Mouse (Mus musculus): ENCODE results near the gene Ppih. TPM values are rescaled to one million over a fixed set of nuclear protein-coding genes. Genes with fewer than 3 reads are reported as not detected.

The Ppih gene
- 86.8 and 91.9 TPM in 2 replicates for polyA plus RNA-seq (2015; fragmentation: Nextera tagmentation; extraction: Ambion mirVana)

DNA sequence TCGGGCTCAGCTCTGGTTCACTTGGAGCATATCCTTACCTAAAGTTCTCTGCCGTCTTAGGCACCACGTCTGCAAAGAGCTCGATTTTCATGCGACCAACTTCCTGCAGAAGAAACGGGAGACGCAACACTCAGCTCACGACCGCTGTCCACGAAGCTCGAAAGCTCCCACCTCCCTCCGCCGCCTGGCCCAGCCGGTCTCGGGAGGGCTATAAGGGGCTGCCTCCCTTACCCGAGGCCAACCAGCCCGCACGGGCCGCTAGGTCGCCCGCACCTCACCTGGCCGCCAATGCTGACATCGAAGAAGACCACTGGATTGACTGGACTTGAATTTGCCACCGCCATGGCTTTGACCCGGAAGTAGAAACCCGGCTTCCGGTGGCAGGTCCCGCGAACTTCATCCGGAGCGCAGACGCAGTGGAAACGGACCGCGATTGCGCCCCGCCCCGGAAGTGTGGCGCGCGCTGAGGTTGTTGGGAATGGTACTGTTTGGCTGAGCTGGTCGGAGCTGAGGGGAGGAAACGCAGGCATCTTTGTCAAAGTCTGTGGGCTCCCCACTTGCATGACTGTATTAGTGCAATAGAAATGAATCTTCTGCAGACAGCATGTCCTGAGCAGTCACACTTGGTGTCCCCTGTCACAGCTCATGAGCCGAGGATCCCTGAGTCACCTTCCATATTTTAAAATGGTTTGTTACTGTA is at the start of gene Ppih:
Gene Ppih, minus strand, starts transcription at position 416 of the 700 bp plus-strand sequence.
- Histone ChIP-seq H3K27ac (ENCODE audit: low read length) (peak within 1 kb of the TSS; percentile 84), H3K4me2 (ENCODE audit: low read depth, low read length) (peak within 1 kb of the TSS; percentile 94), H3K9me3 (ENCODE audit: control insufficient read depth, low read length) (no peaks in the 10 kb centered on the region), H3K9ac (ENCODE audit: low read length) (peak within 1 kb of the TSS; percentile 78), H3K27me3 (ENCODE audit: control insufficient read depth, insufficient read depth, low read depth, low read length) (no peaks in the 10 kb centered on the region), H3K4me1 (replicated peaks; ENCODE audit: control insufficient read depth, insufficient read depth, low read length) (peaks cover 14% of the 10 kb centered on the region), H3K4me3 (ENCODE audit: low read length) (peak within 1 kb of the TSS; percentile 76), H3K36me3 (ENCODE audit: control insufficient read depth, insufficient read depth, low read length) (peaks cover 14% of the 10 kb centered on the region)
- under 1% methylated on average over 44 of the region's 44 CpGs for WGBS
- peak; percentile 99 for ATAC-seq (ENCODE audit: low read depth)

DNA sequence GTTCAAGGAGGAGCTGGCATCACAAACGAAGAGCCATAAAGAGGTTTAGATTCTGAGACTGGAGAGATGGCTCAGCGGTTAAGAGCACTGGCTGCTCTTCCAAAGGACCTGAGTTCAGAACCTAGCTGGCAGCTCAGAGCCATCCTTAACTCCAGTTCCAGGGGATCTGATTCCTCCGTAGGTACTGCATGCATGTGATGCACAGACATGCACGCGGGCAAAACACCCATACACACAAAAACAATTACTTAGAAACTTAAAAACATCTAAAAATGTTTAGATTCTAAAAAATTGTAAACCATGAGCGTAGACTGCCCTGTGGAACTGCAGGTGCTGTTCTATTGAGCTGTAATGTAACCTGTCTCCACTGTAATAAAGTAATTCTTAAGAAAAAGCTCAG is 49.1 kb upstream of the Ppih start:
- WGBS: 87% methylated on average over 6 of the region's 6 CpGs

DNA sequence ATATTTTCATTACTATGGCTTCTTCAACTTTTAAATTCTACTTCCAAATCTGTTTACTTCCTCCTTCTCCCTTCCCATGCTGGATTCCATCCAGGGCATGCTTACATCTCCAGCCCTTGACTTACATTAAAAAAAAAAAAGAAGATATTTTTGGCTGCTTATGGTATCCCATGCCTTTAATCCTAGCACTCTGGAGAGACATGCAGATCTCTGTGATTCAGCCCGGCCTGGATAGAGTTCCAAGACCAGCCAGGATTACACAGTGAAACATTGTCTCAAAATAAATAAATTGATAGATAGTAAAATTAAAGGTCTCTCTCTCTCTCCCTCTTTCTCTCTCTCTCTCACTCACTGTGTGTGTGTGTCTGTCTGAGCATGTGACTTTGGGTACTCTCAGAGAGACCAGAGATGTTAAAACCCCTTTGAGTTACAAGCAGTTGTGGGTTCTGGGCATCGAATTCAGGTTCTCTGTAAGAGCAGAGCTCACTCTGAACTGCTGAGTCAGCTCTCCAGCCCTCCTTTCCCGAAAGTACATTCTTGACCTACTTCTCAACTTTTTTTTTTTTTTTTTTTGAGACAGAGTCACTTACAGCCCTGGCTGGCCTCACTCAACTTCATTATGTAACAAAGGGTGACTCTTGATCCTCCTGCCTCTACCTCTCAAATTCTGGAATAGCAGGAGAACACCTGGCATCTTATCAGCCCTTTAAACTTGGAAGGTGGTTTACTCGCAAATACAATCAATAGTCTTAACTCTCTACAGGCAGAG is 46.6 kb upstream of the Ppih start:
- no peaks in the 10 kb centered on the region for H3K27me3 ChIP-seq (ENCODE audit: control insufficient read depth, insufficient read depth, low read depth, low read length)
- peak overlapping the region; percentile 38; the same call in 1 of the 2 replicates for H3K27ac ChIP-seq (ENCODE audit: low read length)
- no peak overlapping the region for H3K4me2 ChIP-seq (ENCODE audit: low read depth, low read length)
- no peaks in the 10 kb centered on the region for H3K9me3 ChIP-seq (ENCODE audit: control insufficient read depth, low read length)
- peak; percentile 60 for ATAC-seq (ENCODE audit: low read depth)
- 28% methylated on average over 4 of the region's 4 CpGs for WGBS
- H3K36me3 ChIP-seq (ENCODE audit: control insufficient read depth, insufficient read depth, low read length): no peaks in the 10 kb centered on the region
- no peak overlapping the region for H3K9ac ChIP-seq (ENCODE audit: low read length)
- peaks cover 8% of the 10 kb centered on the region for H3K4me1 ChIP-seq (replicated peaks; ENCODE audit: control insufficient read depth, insufficient read depth, low read length)
- no peak overlapping the region for H3K4me3 ChIP-seq (ENCODE audit: low read length)

More for the DNA sequence above, 49.1 kb upstream of the Ppih start:
- Histone ChIP-seq H3K4me1 (replicated peaks; ENCODE audit: control insufficient read depth, insufficient read depth, low read length) (peaks cover 8% of the 10 kb centered on the region), H3K36me3 (ENCODE audit: control insufficient read depth, insufficient read depth, low read length) (no peaks in the 10 kb centered on the region), H3K27me3 (ENCODE audit: control insufficient read depth, insufficient read depth, low read depth, low read length) (no peaks in the 10 kb centered on the region), H3K9me3 (ENCODE audit: control insufficient read depth, low read length) (no peaks in the 10 kb centered on the region), H3K4me3 (ENCODE audit: low read length) (no peak overlapping the region), H3K9ac (ENCODE audit: low read length) (no peak overlapping the region), H3K4me2 (ENCODE audit: low read depth, low read length) (no peak overlapping the region), H3K27ac (ENCODE audit: low read length) (no peak overlapping the region)
- no peak for ATAC-seq (ENCODE audit: low read depth)

DNA sequence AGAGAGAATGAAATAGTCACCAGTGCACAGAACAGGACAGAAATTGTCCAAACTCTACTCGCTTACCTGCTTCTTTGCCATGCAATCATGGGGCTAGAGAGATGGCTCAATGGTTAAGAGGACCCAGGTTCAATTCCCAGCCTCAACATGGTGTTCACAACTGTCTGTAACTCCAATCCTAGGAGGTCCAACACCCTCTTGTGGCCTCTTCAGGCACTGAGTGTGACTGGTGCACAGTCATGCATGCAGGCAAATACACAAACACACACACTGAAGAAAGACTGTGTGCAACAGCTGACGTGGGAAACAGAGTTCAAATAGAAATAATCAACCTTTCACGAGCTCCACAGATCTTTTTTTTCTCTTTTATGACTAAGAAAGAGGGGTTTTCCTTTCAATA is 41.9 kb upstream of the Ppih start:
- H3K36me3 ChIP-seq (ENCODE audit: control insufficient read depth, insufficient read depth, low read length): no peaks in the 10 kb centered on the region
- H3K9me3 ChIP-seq (ENCODE audit: control insufficient read depth, low read length): no peaks in the 10 kb centered on the region
- H3K9ac ChIP-seq (ENCODE audit: low read length): no peak overlapping the region
- H3K4me1 ChIP-seq (replicated peaks; ENCODE audit: control insufficient read depth, insufficient read depth, low read length): peaks cover 6% of the 10 kb centered on the region
- WGBS: 72% methylated on average over 3 of the region's 3 CpGs
- no peak overlapping the region for H3K27ac ChIP-seq (ENCODE audit: low read length)
- no peak overlapping the region for H3K4me2 ChIP-seq (ENCODE audit: low read depth, low read length)
- no peak for ATAC-seq (ENCODE audit: low read depth)
- no peak overlapping the region for H3K4me3 ChIP-seq (ENCODE audit: low read length)
- no peaks in the 10 kb centered on the region; the same call in 1 of the 2 replicates for H3K27me3 ChIP-seq (ENCODE audit: control insufficient read depth, insufficient read depth, low read depth, low read length)

DNA sequence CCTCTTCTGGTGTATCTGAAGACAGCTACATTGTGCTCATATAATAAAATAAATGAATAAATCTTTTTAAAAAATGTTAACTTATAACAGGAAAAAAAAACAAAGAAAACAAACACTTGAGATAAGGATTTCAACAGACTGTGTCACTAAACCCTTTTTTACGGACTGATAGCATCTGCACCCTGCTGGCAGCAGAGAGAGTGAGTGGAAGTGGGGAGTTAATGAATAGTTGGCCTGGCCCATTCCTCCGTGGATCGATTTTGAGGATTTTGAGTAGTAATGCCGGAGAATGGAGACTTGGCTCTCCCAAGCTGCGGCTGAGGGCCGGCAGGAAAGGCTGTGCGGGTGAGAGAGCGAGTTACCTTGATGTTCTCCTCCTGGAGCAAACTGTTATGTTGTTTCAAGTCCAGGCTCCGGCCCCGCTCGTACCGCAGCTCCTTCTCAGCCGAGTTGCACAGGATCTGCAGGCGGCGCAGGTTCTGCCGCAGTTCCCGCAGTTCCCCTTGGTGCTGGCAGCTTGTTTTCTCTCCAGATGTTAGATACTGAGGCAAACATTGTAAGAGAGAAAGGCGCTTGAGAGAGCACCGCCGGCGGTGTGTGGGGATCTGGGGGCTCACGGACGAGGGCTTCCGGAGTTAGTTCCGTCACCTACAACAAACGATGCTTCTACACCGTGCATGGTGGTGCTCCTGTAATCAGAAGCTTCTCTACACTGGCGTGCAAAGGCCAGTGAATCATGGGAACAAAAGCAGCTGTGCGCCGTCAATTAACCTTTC is 39.0 kb upstream of the Ppih start:
- 4% methylated on average over 30 of the region's 30 CpGs for WGBS
- Histone ChIP-seq H3K4me3 (ENCODE audit: low read length) (peak overlapping the region; percentile 47), H3K9ac (ENCODE audit: low read length) (peak overlapping the region; percentile 66), H3K4me1 (replicated peaks; ENCODE audit: control insufficient read depth, insufficient read depth, low read length) (no peaks in the 10 kb centered on the region; the same call in 1 of the 2 replicates), H3K9me3 (ENCODE audit: control insufficient read depth, low read length) (no peaks in the 10 kb centered on the region), H3K27me3 (ENCODE audit: control insufficient read depth, insufficient read depth, low read depth, low read length) (no peaks in the 10 kb centered on the region; the same call in 1 of the 2 replicates), H3K4me2 (ENCODE audit: low read depth, low read length) (peak overlapping the region; percentile 68), H3K36me3 (ENCODE audit: control insufficient read depth, insufficient read depth, low read length) (no peaks in the 10 kb centered on the region), H3K27ac (ENCODE audit: low read length) (no peak overlapping the region)
- ATAC-seq (ENCODE audit: low read depth): peak; percentile 57; the same call in 1 of the 2 replicates

DNA sequence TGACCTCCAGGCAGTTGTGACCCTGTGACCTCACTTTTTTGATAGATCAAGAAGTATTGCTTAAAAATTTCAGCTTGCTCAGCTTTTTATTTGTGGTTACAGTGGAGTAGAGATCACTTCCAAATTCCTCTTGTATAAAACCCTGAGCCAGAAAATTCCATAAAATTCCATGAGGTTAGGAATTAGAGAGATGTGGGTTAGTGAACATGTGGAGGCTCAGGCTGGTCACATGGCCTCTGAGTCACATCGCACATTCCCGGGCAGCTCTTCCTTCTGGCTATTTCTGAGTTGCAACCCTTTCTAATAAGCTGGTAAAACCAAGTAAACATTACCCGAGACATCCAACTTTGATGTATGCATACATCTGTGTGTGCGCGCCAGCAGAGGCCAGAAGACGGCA is 25.2 kb upstream of the Ppih start:
- H3K36me3 ChIP-seq (ENCODE audit: control insufficient read depth, insufficient read depth, low read length): no peaks in the 10 kb centered on the region
- H3K27me3 ChIP-seq (ENCODE audit: control insufficient read depth, insufficient read depth, low read depth, low read length): no peaks in the 10 kb centered on the region
- H3K9me3 ChIP-seq (ENCODE audit: control insufficient read depth, low read length): no peaks in the 10 kb centered on the region
- H3K27ac ChIP-seq (ENCODE audit: low read length): no peak overlapping the region
- no peak for ATAC-seq (ENCODE audit: low read depth)
- H3K4me1 ChIP-seq (replicated peaks; ENCODE audit: control insufficient read depth, insufficient read depth, low read length): no peaks in the 10 kb centered on the region
- H3K9ac ChIP-seq (ENCODE audit: low read length): no peak overlapping the region
- H3K4me3 ChIP-seq (ENCODE audit: low read length): no peak overlapping the region
- WGBS: 89% methylated on average over 6 of the region's 6 CpGs
- no peak overlapping the region for H3K4me2 ChIP-seq (ENCODE audit: low read depth, low read length)

DNA sequence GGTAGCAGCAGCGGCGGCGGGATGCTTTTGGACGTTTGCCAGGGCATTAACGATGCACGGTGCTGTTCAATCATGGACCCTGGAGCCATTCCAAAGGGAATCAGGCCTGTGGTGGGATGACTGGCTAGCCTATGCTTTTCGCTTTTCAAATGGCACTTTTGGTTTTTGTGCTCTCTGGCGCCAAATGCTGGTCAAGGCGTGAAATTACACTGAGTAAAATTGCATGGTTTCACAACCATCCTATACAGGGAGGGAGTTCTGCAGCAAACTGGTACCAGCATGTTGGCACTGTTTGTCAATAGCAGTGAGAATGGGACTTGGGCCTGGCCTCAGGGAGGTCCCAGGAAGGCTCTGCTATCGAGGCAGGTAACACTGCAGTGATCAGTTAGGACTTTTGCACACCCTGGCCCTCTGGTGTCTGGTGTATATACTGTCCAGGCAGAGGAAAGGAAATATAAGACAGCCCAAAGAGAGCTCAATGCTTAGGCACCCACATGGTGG is 18.6 kb upstream of the Ppih start:
- H3K4me3 ChIP-seq (ENCODE audit: low read length): no peak overlapping the region
- H3K27me3 ChIP-seq (ENCODE audit: control insufficient read depth, insufficient read depth, low read depth, low read length): no peaks in the 10 kb centered on the region
- H3K9ac ChIP-seq (ENCODE audit: low read length): no peak overlapping the region
- H3K27ac ChIP-seq (ENCODE audit: low read length): no peak overlapping the region
- no peaks in the 10 kb centered on the region for H3K36me3 ChIP-seq (ENCODE audit: control insufficient read depth, insufficient read depth, low read length)
- WGBS: 2% methylated on average over 10 of the region's 10 CpGs
- H3K4me1 ChIP-seq (replicated peaks; ENCODE audit: control insufficient read depth, insufficient read depth, low read length): no peaks in the 10 kb centered on the region
- ATAC-seq (ENCODE audit: low read depth): peak; percentile 23; the same call in 1 of the 2 replicates
- H3K4me2 ChIP-seq (ENCODE audit: low read depth, low read length): peak overlapping the region; percentile 40; the same call in 1 of the 2 replicates
- no peaks in the 10 kb centered on the region for H3K9me3 ChIP-seq (ENCODE audit: control insufficient read depth, low read length)

GRCm38 (mm10) chr4:119338422-119338821 is 18.1 kb upstream of the Ppih start:
- no peak overlapping the region for H3K27ac ChIP-seq (ENCODE audit: low read length)
- H3K36me3 ChIP-seq (ENCODE audit: control insufficient read depth, insufficient read depth, low read length): no peaks in the 10 kb centered on the region
- H3K9ac ChIP-seq (ENCODE audit: low read length): no peak overlapping the region
- H3K4me1 ChIP-seq (replicated peaks; ENCODE audit: control insufficient read depth, insufficient read depth, low read length): no peaks in the 10 kb centered on the region
- WGBS: 56% methylated on average over 4 of the region's 4 CpGs
- no peak overlapping the region for H3K4me3 ChIP-seq (ENCODE audit: low read length)
- H3K9me3 ChIP-seq (ENCODE audit: control insufficient read depth, low read length): no peaks in the 10 kb centered on the region
- H3K27me3 ChIP-seq (ENCODE audit: control insufficient read depth, insufficient read depth, low read depth, low read length): no peaks in the 10 kb centered on the region
- no peak for ATAC-seq (ENCODE audit: low read depth)
- peak overlapping the region; percentile 40; the same call in 1 of the 2 replicates for H3K4me2 ChIP-seq (ENCODE audit: low read depth, low read length)

All from lung, embryonic 16.5 days (tissue).